Mouse (Mus musculus): ENCODE measurements around the gene Rhox3g. TPM values are rescaled to one million over a fixed set of nuclear protein-coding genes. Genes with fewer than 3 reads are reported as not detected.
"Not testable (repeated sequence)": the region's sequence is repeated elsewhere in the genome, so short reads cannot be mapped to it uniquely, and the experiment has no call there.

Gene Rhox3g
- polyA plus RNA-seq (2017; shearing (Covaris generic)), result not detected

- not testable (repeated sequence) for ATAC-seq
Measured at GRCm38 (mm10) chrX:37628512-37628911, at the start of gene Rhox3g. Gene Rhox3g, minus strand, starts transcription at chrX:37628612.

DNA sequence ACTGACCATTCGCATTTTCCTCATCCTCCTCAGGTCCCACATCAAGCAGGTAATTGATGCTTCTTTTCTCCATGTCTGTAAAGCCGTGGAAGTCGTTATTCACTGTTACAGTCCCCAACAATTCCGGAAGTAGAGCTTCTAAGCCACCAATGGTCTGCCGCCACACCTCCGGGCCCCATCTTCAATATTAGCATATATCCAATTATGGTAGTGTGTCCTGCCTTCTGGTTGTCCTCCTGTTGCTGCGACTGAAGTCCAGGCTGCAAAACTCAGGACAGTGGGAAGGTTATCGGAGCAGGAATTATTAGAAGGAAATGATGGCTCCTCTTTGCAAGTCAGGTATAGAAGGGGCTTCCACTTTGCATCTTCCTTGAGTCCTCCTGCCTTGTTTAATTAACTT lies 44.8 kb upstream of the Rhox3g start, which contains the start of gene Rhox2h:
Gene Rhox2h, minus strand, starts transcription at position 101 of the 400 bp plus-strand sequence.
- not testable (repeated sequence) for ATAC-seq

GRCm38 (mm10) chrX:37668664-37669063 lies 40.3 kb upstream of the Rhox3g start, which contains the start of gene Rhox3h:
Gene Rhox3h, minus strand, starts transcription at chrX:37668764.
- not testable (repeated sequence) for ATAC-seq

DNA sequence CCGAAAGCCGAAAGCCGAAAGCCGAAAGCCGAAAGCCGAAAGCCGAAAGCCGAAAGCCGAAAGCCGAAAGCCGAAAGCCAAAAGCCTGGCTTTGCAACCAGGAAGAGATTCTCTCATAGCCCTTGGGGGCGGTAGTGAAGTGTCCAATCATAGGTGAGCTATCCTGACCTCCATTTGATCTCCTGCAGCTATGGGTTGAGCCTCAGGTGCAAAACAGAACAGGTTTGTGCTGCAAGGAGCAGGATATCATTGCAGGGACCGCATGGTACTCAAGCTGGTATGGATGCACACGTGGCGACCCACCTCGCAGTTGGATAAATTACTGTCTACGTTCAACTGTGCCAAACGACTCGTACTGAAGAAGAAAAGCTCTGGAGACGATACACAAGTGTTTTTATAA lies 22.8 kb upstream of the Rhox3g start, which contains the start of gene Rhox4g:
Gene Rhox4g, minus strand, starts transcription at position 101 of the 400 bp plus-strand sequence.
- ATAC-seq, result not testable (repeated sequence)

DNA sequence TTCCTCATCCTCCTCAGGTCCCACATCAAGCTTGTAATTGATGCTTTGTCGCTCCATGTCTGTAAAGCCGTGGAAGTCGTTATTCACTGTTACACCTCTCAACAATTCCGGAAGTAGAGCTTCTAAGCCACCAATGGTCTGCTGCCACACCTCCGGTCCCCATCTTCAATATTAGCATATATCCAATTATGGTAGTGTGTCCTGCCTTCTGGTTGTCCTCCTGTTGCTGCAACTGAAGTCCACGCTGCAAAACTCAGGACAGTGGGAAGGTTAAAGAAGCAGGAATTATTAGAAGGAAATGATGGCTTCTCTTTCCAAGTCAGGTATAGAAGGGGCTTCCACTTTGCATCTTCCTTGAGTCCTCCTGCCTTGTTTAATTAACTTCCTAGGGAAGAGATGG lies 15.0 kb upstream of the Rhox3g start, which contains the start of gene Rhox2g:
Gene Rhox2g, minus strand, starts transcription at position 101 of the 400 bp plus-strand sequence.
- not testable (repeated sequence) for ATAC-seq

GRCm38 (mm10) chrX:37607604-37608003 lies 20.8 kb downstream of the Rhox3g start, which contains the start of gene Rhox4f:
Gene Rhox4f, minus strand, starts transcription at chrX:37607704.
- not testable (repeated sequence) for ATAC-seq

DNA sequence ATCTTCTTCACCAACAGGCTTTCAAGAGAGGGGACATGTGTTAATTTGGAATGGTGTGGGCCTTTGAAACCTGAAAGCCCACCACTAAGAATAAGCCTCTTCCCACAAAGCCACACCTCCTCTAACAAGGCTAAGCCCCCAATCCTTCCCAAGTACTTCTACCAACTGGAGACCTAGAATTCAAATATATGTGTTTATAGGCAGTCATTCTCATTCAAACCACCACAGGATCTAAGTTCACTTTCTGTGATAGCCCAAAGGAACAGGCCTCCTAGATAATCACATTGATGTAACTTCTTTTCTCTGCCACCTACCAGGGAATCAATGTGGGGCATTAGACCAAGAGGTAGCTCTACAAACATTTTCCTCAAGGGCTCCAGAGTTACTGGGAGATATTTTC lies 47.7 kb downstream of the Rhox3g start, which contains the start of gene Rhox3f:
Gene Rhox3f, plus strand, starts transcription at position 301 of the 400 bp plus-strand sequence.
- ATAC-seq, result not testable (repeated sequence)

Other genes starting within 250 kb of the Rhox3g start
- not detected for gene Rhox3a2, start 248.6 kb downstream of the Rhox3g start, polyA plus RNA-seq (2017; shearing (Covaris generic))
- gene Rhox4a2, start 237.8 kb downstream of the Rhox3g start, polyA plus RNA-seq (2017; shearing (Covaris generic)), result not detected
- gene Rhox2b, start 216.5 kb downstream of the Rhox3g start, polyA plus RNA-seq (2017; shearing (Covaris generic)), result not detected
- under 1 TPM in 1 of 2 experiments, not detected in 1; 0.33 TPM for gene Rhox4b, start 196.1 kb downstream of the Rhox3g start, polyA plus RNA-seq (2017; shearing (Covaris generic))
- not detected for gene Rhox2c, start 174.9 kb downstream of the Rhox3g start, polyA plus RNA-seq (2017; shearing (Covaris generic))
- gene Rhox3c, start 170.0 kb downstream of the Rhox3g start, polyA plus RNA-seq (2017; shearing (Covaris generic)), result not detected
- gene Rhox4c, start 148.3 kb downstream of the Rhox3g start, polyA plus RNA-seq (2017; shearing (Covaris generic)), result not detected
- not detected for gene Rhox2d, start 135.2 kb downstream of the Rhox3g start, polyA plus RNA-seq (2017; shearing (Covaris generic))
- under 1 TPM in 1 of 2 experiments, not detected in 1; 0.27 TPM for gene Rhox4d, start 114.3 kb downstream of the Rhox3g start, polyA plus RNA-seq (2017; shearing (Covaris generic))
- gene Rhox2e, start 98.2 kb downstream of the Rhox3g start, polyA plus RNA-seq (2017; shearing (Covaris generic)), result not detected
- gene Rhox3e, start 86.6 kb downstream of the Rhox3g start, polyA plus RNA-seq (2017; shearing (Covaris generic)), result not detected
- not detected for gene Rhox4e, start 71.2 kb downstream of the Rhox3g start, polyA plus RNA-seq (2017; shearing (Covaris generic))
- not detected for gene Rhox2f, start 57.2 kb downstream of the Rhox3g start, polyA plus RNA-seq (2017; shearing (Covaris generic))
- not detected for gene Rhox3f, start 47.6 kb downstream of the Rhox3g start, polyA plus RNA-seq (2017; shearing (Covaris generic))
- gene Rhox4f, start 20.9 kb downstream of the Rhox3g start, polyA plus RNA-seq (2017; shearing (Covaris generic)), result under 1 TPM in 1 of 2 experiments, not detected in 1; 0.45 TPM
- not detected for gene Rhox2g, start 14.9 kb upstream of the Rhox3g start, polyA plus RNA-seq (2017; shearing (Covaris generic))
- gene Rhox4g, start 22.7 kb upstream of the Rhox3g start, polyA plus RNA-seq (2017; shearing (Covaris generic)), result not detected
- not detected for gene Rhox3h, start 40.2 kb upstream of the Rhox3g start, polyA plus RNA-seq (2017; shearing (Covaris generic))
- gene Rhox2h, start 44.7 kb upstream of the Rhox3g start, polyA plus RNA-seq (2017; shearing (Covaris generic)), result not detected
- gene Rhox5, start 176.2 kb upstream of the Rhox3g start, polyA plus RNA-seq (2017; shearing (Covaris generic)), result not detected
- not detected for gene Rhox6, start 198.3 kb upstream of the Rhox3g start, polyA plus RNA-seq (2017; shearing (Covaris generic))
- not detected for gene Rhox7a, start 203.1 kb upstream of the Rhox3g start, polyA plus RNA-seq (2017; shearing (Covaris generic))